Mouse (Mus musculus) forebrain, embryonic 16.5 days (tissue): ENCODE measurements around the gene Camk1d. TPM values are rescaled to one million over a fixed set of nuclear protein-coding genes. Genes with fewer than 3 reads are reported as not detected.
A peak's percentile ranks its signal among the peaks of the same experiment; 100 is the strongest.

Experiments
- ATAC-seq: fragments of 200-750 bp; cut with Nextera tagmentation; 2 replicates; pipeline ENCODE4 v1.8.0; 2017; ENCODE audit warnings: mild to moderate bottlenecking, moderate library complexity
- H3K27ac ChIP-seq: fragments of 300-500 bp; sonication (generic); 2 replicates; pipeline ENCODE4 v1.5.1; 2014; ENCODE audit warnings: low read length, control low read depth
- H3K27me3 ChIP-seq: fragments of 300-500 bp; sonication (generic); replicated peaks from 2 replicates; pipeline ENCODE4 v1.6.1; 2014; ENCODE audit warnings: low read length; ENCODE audit not compliant: control insufficient read depth, insufficient read depth
- H3K36me3 ChIP-seq: fragments of 300-500 bp; sonication (generic); 2 replicates; pipeline ENCODE4 v1.6.1; 2014; ENCODE audit not compliant: control insufficient read depth, insufficient read depth
- H3K4me1 ChIP-seq: fragments of 300-500 bp; sonication (generic); replicated peaks from 2 replicates; pipeline ENCODE4 v1.6.1; 2014; ENCODE audit warnings: low read length; ENCODE audit not compliant: control insufficient read depth, insufficient read depth
- H3K4me2 ChIP-seq: fragments of 300-500 bp; sonication (generic); 2 replicates; pipeline ENCODE4 v1.6.1; 2014; ENCODE audit warnings: mild to moderate bottlenecking, low read length, control low read depth
- H3K4me3 ChIP-seq: fragments of 300-500 bp; sonication (generic); replicated peaks from 2 replicates; pipeline ENCODE4 v1.5.1; 2014; ENCODE audit warnings: mild to moderate bottlenecking, low read length, control low read depth
- H3K9ac ChIP-seq: fragments of 300-500 bp; sonication (generic); replicated peaks from 2 replicates; pipeline ENCODE4 v1.6.1; 2014; ENCODE audit warnings: low read depth, low read length, control low read depth
- H3K9me3 ChIP-seq: fragments of 300-500 bp; sonication (generic); 2 replicates; pipeline ENCODE4 v1.6.1; 2016; ENCODE audit warnings: low read length; ENCODE audit not compliant: control insufficient read depth
- WGBS: fragments of 180-500 bp; shearing (Covaris S2); extraction: QIAGEN DNeasy Blood & Tissue Kit; methylation state at CpG from one replicate; pipeline ENCODE4 v1.1.7; 2014; 5-methylcytosine and 5-hydroxymethylcytosine counted together
- polyA plus RNA-seq: library from polyadenylated mRNA; unstranded; fragments of >200 nt; fragmentation: Nextera tagmentation; extraction: Ambion mirVana; gene quantifications from 2 replicates; pipeline ENCODE4 v1.2.1, GENCODE M21; 2015

Gene Camk1d
- polyA plus RNA-seq, 1 experiment from 2014 or later = 10.6 TPM

- H3K27ac ChIP-seq = no peak overlapping the region
- peaks cover 10% of the 10 kb centered on the region for H3K4me1 ChIP-seq
- ATAC-seq = no peak
- H3K9me3 ChIP-seq = no peaks in the 10 kb centered on the region
- 82% methylated on average over 8 of the region's 8 CpGs for WGBS
- no peak overlapping the region for H3K4me2 ChIP-seq
- H3K4me3 ChIP-seq = no peak overlapping the region
- no peaks in the 10 kb centered on the region for H3K36me3 ChIP-seq
- H3K27me3 ChIP-seq = no peaks in the 10 kb centered on the region
- no peak overlapping the region for H3K9ac ChIP-seq
Observed at GRCm38 (mm10) chr2:5600183-5600962, 113.9 kb downstream of the Camk1d start.

DNA sequence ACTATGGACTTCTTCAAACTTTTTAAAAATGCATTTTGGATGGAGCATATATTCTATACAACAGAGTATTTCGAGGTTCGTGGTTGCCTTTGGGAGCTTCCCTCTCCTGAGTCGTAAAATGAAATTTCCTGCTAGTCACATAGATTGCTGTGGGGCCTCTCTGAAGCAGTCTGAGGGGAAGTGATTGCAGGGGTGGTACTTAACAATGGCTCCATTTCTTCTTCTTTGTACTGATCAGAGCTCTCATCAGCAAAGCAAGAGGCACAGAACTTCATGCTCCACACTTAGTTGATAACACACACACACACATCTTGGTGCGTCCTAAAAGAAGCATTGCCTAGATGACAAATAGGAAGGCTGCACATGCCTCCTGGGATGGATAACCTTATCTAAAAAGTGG is 114.6 kb downstream of the Camk1d start:
- Histone ChIP-seq H3K36me3 (no peaks in the 10 kb centered on the region), H3K27me3 (no peaks in the 10 kb centered on the region), H3K4me3 (no peak overlapping the region), H3K27ac (no peak overlapping the region), H3K9me3 (no peaks in the 10 kb centered on the region), H3K4me2 (no peak overlapping the region), H3K9ac (no peak overlapping the region), H3K4me1 (peaks cover 10% of the 10 kb centered on the region)
- ATAC-seq = no peak
- 79% methylated on average over 4 of the region's 4 CpGs for WGBS

- 94% methylated on average over 5 of the region's 5 CpGs for WGBS
- ATAC-seq = no peak
Observed at GRCm38 (mm10) chr2:5598533-5598932, 115.8 kb downstream of the Camk1d start.

GRCm38 (mm10) chr2:5596882-5597281 is 117.4 kb downstream of the Camk1d start:
- Histone ChIP-seq H3K9ac (no peak overlapping the region; the same call in 1 of the 2 replicates), H3K9me3 (no peaks in the 10 kb centered on the region)

More at GRCm38 (mm10) chr2:5598533-5598932, 115.8 kb downstream of the Camk1d start:
- H3K4me3 ChIP-seq = no peak overlapping the region
- H3K4me2 ChIP-seq = no peak overlapping the region
- H3K27ac ChIP-seq = no peak overlapping the region
- H3K9me3 ChIP-seq = no peaks in the 10 kb centered on the region
- no peaks in the 10 kb centered on the region for H3K36me3 ChIP-seq
- H3K4me1 ChIP-seq = peaks cover 10% of the 10 kb centered on the region
- H3K27me3 ChIP-seq = no peaks in the 10 kb centered on the region
- no peak overlapping the region for H3K9ac ChIP-seq

DNA sequence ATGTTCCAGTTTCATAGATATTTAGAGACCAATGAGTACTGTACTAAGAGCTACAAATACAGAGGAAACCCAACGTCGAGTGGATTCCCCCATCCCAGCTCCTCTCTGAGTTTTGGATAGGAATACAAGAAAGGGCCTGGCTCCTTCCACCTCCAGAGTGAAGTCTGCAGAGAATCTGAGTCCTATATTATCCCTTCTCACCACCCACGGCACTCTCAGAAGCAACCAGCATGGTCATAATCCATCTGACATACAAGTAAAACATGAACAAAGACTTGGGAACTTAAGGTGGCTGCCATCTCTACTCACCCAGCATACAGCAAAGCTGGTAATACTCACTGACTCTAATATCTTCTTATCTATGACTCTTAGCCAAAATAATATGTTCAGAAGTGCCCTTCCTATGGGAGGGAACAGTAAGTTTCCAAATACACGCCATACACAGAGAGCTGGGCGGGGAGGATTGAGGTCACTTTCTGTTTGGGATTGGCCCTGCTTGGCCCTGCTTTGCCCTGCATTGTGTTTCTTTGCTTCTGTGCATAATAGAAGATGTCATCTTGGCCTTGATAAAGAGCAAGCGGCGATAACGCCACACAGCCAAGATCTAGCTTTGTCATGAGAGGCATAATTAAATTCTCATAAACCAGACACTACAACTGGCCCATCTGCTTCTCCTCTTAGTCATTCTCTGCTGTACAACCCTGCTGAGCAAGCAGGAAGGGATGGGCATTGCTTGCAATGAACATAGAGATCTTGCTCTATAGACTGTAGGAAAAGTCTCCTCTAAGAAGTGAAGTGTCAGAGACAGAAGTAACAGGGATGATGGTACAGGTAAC is 118.7 kb downstream of the Camk1d start:
- H3K4me1 ChIP-seq = peaks cover 7% of the 10 kb centered on the region
- ATAC-seq = no peak
- H3K27me3 ChIP-seq = no peaks in the 10 kb centered on the region
- H3K27ac ChIP-seq = no peak overlapping the region
- no peaks in the 10 kb centered on the region for H3K36me3 ChIP-seq
- 76% methylated on average over 8 of the region's 8 CpGs for WGBS
- H3K9me3 ChIP-seq = no peaks in the 10 kb centered on the region
- no peak overlapping the region for H3K4me2 ChIP-seq
- H3K9ac ChIP-seq = no peak overlapping the region
- H3K4me3 ChIP-seq = no peak overlapping the region

More at GRCm38 (mm10) chr2:5596882-5597281, 117.4 kb downstream of the Camk1d start:
- 36% methylated on average over 12 of the region's 12 CpGs for WGBS
- Histone ChIP-seq H3K4me3 (no peak overlapping the region), H3K4me2 (peak overlapping the region; percentile 6; the same call in 1 of the 2 replicates), H3K27me3 (no peaks in the 10 kb centered on the region), H3K36me3 (no peaks in the 10 kb centered on the region), H3K4me1 (peaks cover 10% of the 10 kb centered on the region), H3K27ac (peak overlapping the region; percentile 28; the same call in 1 of the 2 replicates)
- peak; percentile 73 for ATAC-seq

- no peak overlapping the region for H3K4me3 ChIP-seq
- no peaks in the 10 kb centered on the region for H3K27me3 ChIP-seq
- H3K4me2 ChIP-seq = no peak overlapping the region
- H3K36me3 ChIP-seq = no peaks in the 10 kb centered on the region
- no peak overlapping the region for H3K27ac ChIP-seq
- no peaks in the 10 kb centered on the region for H3K9me3 ChIP-seq
- ATAC-seq = no peak
- no peak overlapping the region for H3K9ac ChIP-seq
- 86% methylated on average over 6 of the region's 6 CpGs for WGBS
- H3K4me1 ChIP-seq = peaks cover 7% of the 10 kb centered on the region
Observed at GRCm38 (mm10) chr2:5592461-5593136, 121.7 kb downstream of the Camk1d start.

DNA sequence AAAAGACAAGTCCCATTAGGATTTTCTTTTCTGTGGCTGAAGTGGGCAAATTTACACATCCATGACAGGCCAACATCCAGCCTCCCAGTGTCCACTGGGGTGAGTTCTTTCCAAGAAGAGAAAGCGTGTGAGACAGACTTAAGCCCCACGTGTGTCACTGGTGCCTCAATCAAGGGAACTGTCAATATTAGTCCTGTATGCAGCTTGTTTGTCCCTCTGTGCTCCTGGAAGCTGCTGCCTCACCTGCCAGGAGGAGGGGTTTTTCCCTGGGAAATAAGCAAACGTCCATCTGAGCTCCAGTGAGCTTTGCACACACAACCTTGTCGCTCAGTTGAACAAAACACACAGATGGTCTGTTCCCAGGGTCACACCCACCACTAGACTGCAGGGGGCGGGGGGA is 124.2 kb downstream of the Camk1d start:
- no peak overlapping the region for H3K9ac ChIP-seq
- H3K27me3 ChIP-seq = no peaks in the 10 kb centered on the region
- H3K4me3 ChIP-seq = no peak overlapping the region
- no peaks in the 10 kb centered on the region for H3K4me1 ChIP-seq
- no peaks in the 10 kb centered on the region for H3K36me3 ChIP-seq
- H3K27ac ChIP-seq = no peak overlapping the region
- no peak for ATAC-seq
- H3K4me2 ChIP-seq = no peak overlapping the region
- no peaks in the 10 kb centered on the region for H3K9me3 ChIP-seq
- 71% methylated on average over 5 of the region's 5 CpGs for WGBS

GRCm38 (mm10) chr2:5589163-5589562 is 125.2 kb downstream of the Camk1d start:
- Histone ChIP-seq H3K4me3 (no peak overlapping the region), H3K4me2 (no peak overlapping the region), H3K9ac (no peak overlapping the region), H3K27me3 (no peaks in the 10 kb centered on the region), H3K4me1 (no peaks in the 10 kb centered on the region), H3K36me3 (no peaks in the 10 kb centered on the region), H3K9me3 (no peaks in the 10 kb centered on the region), H3K27ac (no peak overlapping the region)
- 76% methylated on average over 5 of the region's 5 CpGs for WGBS
- no peak for ATAC-seq
